Mouse (Mus musculus) liver, adult (tissue): Measurements from ENCODE around the gene Idh3a.

ENCODE experiments used
- GATA4 ChIP-seq: IDR thresholded peaks from 2 replicates; pipeline ENCODE4 v1.6.1; 2014; ENCODE audit warnings: mild to moderate bottlenecking, low read length; ENCODE audit not compliant: insufficient replicate concordance

Idh3a gene

GRCm38 (mm10) chr9:54586199-54587061, at the start of gene Idh3a:
Idh3a (plus strand) TSS chr9:54586334.
- no peak for TF ChIP-seq GATA4

- no peak for TF ChIP-seq GATA4
Observed at GRCm38 (mm10) chr9:54537030-54537429, 49.1 kb upstream of the Idh3a start.

- TF ChIP-seq GATA4 = no peak
Observed at GRCm38 (mm10) chr9:54537480-54537879, 48.7 kb upstream of the Idh3a start.

- no peak for TF ChIP-seq GATA4
Observed at GRCm38 (mm10) chr9:54538244-54538643, 47.9 kb upstream of the Idh3a start.

GRCm38 (mm10) chr9:54538684-54539083, 47.5 kb upstream of the Idh3a start, which contains the start of gene Sh2d7:
Sh2d7 (plus strand) TSS chr9:54538984.
- TF ChIP-seq GATA4 = no peak

DNA sequence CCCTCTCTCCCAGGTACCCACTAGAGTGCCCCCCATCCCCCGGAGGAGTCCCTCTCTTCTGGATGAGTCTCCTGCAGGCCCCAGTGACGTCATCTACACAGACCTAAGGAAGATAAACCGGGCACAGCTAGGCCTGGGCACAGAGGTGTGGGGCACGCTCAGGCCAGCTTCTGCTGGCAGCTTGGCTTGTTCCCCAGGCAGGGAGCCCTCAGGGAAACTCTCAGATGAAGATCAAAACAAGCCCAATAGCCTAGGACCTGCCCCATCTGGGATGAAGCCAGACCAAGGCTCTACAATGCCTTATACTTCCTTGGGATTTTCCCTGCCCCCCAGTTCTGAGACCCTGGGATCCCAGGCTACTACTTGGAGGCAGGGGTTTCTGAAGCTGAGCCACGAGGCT, 45.3 kb upstream of the Idh3a start:
- TF ChIP-seq GATA4 = no peak

DNA sequence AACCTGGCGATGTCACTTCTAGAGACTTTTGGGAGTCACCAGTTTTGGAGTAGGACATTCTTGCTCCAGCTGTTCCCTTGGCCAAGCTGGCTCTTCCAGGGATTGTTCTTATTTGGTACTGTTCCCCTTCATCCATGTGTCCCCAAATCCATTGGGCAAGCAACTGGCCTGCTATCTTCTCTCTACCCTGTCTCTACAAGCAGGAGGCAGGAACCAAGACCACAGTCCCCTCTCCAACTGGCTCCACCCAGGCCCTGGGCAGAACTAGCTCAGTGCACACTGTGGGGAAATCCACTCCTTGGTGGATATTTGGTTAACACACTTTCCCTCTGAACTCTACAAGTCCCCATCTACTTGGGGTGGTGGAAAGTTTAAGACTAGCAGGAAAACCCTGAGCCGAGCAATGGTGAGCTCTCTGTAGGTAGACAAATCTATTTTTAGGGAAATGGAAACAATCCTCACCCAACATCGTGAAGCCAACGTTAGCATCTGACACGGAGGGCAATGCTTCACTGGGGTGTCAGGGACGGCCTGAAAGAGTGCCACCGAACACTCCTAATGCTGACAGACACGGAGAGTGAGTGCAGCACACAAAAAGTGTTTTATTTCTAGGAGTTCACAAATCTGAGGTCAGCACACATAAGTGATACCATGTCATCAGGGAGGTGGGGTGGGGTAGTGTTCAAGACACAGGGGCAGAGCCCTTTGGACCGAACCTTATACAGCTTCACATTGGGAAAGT, 41.8 kb upstream of the Idh3a start:
- TF ChIP-seq GATA4 = no peak

DNA sequence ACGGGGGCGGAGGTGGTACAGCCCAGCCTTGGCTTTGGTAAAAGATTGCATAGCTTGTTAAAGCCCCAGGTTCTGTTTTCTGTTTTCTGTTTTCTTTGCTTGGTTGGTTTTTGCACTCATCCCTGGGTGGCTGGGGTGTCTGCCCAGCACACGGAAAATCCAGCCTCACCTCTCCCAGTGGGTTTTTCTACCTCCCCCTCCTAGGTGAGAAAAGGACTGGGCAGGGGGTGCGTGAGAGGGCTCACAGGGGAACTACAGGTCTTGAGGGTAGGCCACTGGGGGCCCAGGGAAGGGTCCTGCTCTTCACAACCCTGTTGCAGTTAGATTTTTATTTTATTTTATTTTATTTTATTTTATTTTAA, 41.2 kb upstream of the Idh3a start:
- TF ChIP-seq GATA4 = no peak

GRCm38 (mm10) chr9:54547536-54547935, 38.6 kb upstream of the Idh3a start:
- TF ChIP-seq GATA4 = no peak

- TF ChIP-seq GATA4 = no peak
Observed at GRCm38 (mm10) chr9:54549433-54549832, 36.7 kb upstream of the Idh3a start.

- no peak for TF ChIP-seq GATA4
Observed at GRCm38 (mm10) chr9:54552409-54552808, 33.7 kb upstream of the Idh3a start.

- TF ChIP-seq GATA4 = no peak
Observed at GRCm38 (mm10) chr9:54555044-54555443, 31.1 kb upstream of the Idh3a start.

- TF ChIP-seq GATA4 = no peak
Observed at GRCm38 (mm10) chr9:54558731-54559130, 27.4 kb upstream of the Idh3a start.

DNA sequence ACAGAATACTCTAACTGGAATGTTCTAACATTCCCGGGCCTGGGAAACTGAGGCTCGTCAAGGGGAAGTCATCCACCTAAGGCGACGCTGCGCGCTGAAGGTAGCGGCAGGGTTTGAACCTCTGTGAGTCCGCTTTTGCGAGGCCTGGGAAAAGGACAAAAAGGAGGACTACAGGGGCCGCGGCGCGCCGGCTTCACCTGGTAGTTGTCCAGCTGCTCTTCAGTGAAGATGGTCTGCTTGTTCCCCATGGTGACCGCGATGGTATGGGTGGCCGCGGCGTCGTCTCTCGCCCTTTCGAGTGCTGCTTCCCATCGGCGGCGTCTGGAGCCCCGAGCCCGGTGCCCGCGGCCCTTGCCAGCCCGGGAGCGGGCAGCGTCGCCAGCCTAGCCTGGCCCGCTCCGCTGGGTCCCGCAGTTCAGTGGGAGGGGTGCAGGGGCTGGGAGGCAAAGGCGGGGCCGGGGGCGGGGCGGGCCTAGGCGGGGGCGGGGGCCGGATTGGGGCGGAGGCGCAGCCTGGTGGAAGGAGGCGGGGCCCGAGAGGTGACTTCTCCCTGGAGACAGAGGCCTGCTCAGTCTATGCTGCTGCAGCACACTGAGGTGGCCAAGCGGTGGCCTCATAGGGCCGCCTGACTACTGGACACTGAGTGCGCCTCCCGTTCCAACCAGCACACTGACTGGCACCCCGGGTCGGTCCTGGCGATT, 26.2 kb upstream of the Idh3a start, which contains the start of gene Cib2:
Gene Cib2, minus strand, starts transcription at position 448 of the 701 bp plus-strand sequence.
- no peak for TF ChIP-seq GATA4

- TF ChIP-seq GATA4 = no peak
Observed at GRCm38 (mm10) chr9:54560831-54561601, 25.1 kb upstream of the Idh3a start.
